Mouse (Mus musculus) left cerebral cortex, postnatal 14 days (tissue): ENCODE results near the gene Cplx2. TPM values are rescaled to one million over a fixed set of nuclear protein-coding genes. Genes with fewer than 3 reads are reported as not detected.
A peak's percentile ranks its signal among the peaks of the same experiment; 100 is the strongest.

ENCODE experiments used
- DNase-seq, 2 experiments: peaks; one replicate each; pipeline ENCODE4 v3.0.0; 2021 to 2022; ENCODE audit warnings: low spot score in 2 of 2, mixed read lengths in 1 of 2
- intact Hi-C: fragments of 180-260 bp; cut with DNase I; formaldehyde crosslinking; loops from one replicate; pipeline ENCODE4 v1.15.1; 2025
- long read RNA-seq, 2 experiments: library from polyadenylated mRNA; stranded (forward); transcript quantifications; one replicate each; pipeline ENCODE4 v2.0.0; 2021
- total RNA-seq, 2 experiments: library from RNA; stranded (reverse); gene quantifications; 2 replicates each; pipeline ENCODE4 v1.2.3; 2021

Cplx2 gene
- 100 to 1,000 TPM; 689 to 707 TPM for total RNA-seq
- long read RNA-seq, experiment 1, full-length matches to known transcripts: 3 of 242 reads
- long read RNA-seq, experiment 1, partial matches to known transcripts: 229 of 242 reads
- long read RNA-seq, experiment 1, other reads (novel, unspliced or antisense): 10 of 242 reads
- long read RNA-seq, experiment 2, full-length matches to known transcripts: 5 of 248 reads
- long read RNA-seq, experiment 2, partial matches to known transcripts: 236 of 248 reads
- long read RNA-seq, experiment 2, other reads (novel, unspliced or antisense): 7 of 248 reads

- DNase-seq: no peak
- intact Hi-C loops: loop anchor here (5.0 kb wide), 4 partner anchors 39 to 259 kb away; no protein-coding TSS in a partner anchor
Observed at GRCm38 (mm10) chr13:54371049-54371386, at the start of gene Cplx2. Gene Cplx2 (plus strand): TSS chr13:54371349.

- DNase-seq: peak; percentile 78 to 81
- intact Hi-C loops: loop anchor here (5.0 kb wide), 1 partner anchor 75 kb away; no protein-coding TSS in a partner anchor
Observed at GRCm38 (mm10) chr13:54322396-54323306, 48.5 kb upstream of the Cplx2 start.

GRCm38 (mm10) chr13:54323307-54324165 is 47.6 kb upstream of the Cplx2 start:
- DNase-seq: no peak
- intact Hi-C loops: loop anchor here (5.0 kb wide), 1 partner anchor 76 kb away; no protein-coding TSS in a partner anchor

GRCm38 (mm10) chr13:54324178-54324577 is 47.0 kb upstream of the Cplx2 start:
- intact Hi-C loops: loop anchor here (5.0 kb wide), 1 partner anchor 77 kb away; no protein-coding TSS in a partner anchor

GRCm38 (mm10) chr13:54325814-54326213 is 45.3 kb upstream of the Cplx2 start:
- intact Hi-C loops: no loop called here
- peak; percentile 59 to 73 for DNase-seq

More at GRCm38 (mm10) chr13:54324178-54324577, 47.0 kb upstream of the Cplx2 start:
- no peak for DNase-seq

GRCm38 (mm10) chr13:54326686-54327447 is 44.3 kb upstream of the Cplx2 start:
- intact Hi-C loops: no loop called here
- no peak for DNase-seq

GRCm38 (mm10) chr13:54328029-54328428 is 43.1 kb upstream of the Cplx2 start:
- intact Hi-C loops: no loop called here
- DNase-seq: no peak

- no peak for DNase-seq
- intact Hi-C loops: no loop called here
Observed at GRCm38 (mm10) chr13:54328954-54329490, 42.1 kb upstream of the Cplx2 start.

GRCm38 (mm10) chr13:54331825-54332675 is 39.1 kb upstream of the Cplx2 start:
- intact Hi-C loops: loop anchor here (5.0 kb wide), 1 partner anchor 40 kb away; the partner anchor contains the start of gene Cplx2
- DNase-seq: peak; percentile 47 to 66

GRCm38 (mm10) chr13:54332921-54333477 is 38.1 kb upstream of the Cplx2 start:
- intact Hi-C loops: loop anchor here (5.0 kb wide), 1 partner anchor 39 kb away; the partner anchor contains the start of gene Cplx2
- DNase-seq: no peak

GRCm38 (mm10) chr13:54337058-54337457 is 34.1 kb upstream of the Cplx2 start:
- DNase-seq: no peak
- intact Hi-C loops: no loop called here

GRCm38 (mm10) chr13:54337541-54337940 is 33.6 kb upstream of the Cplx2 start:
- no peak for DNase-seq
- intact Hi-C loops: no loop called here

GRCm38 (mm10) chr13:54338815-54339214 is 32.3 kb upstream of the Cplx2 start:
- DNase-seq: no peak
- intact Hi-C loops: no loop called here

- intact Hi-C loops: no loop called here
- no peak for DNase-seq
Observed at GRCm38 (mm10) chr13:54345885-54346647, 25.1 kb upstream of the Cplx2 start.

- intact Hi-C loops: no loop called here
- DNase-seq: peak; percentile 43 to 64
Observed at GRCm38 (mm10) chr13:54348011-54348410, 23.1 kb upstream of the Cplx2 start.

GRCm38 (mm10) chr13:54349126-54349759 is 21.9 kb upstream of the Cplx2 start:
- DNase-seq: no peak
- intact Hi-C loops: no loop called here
